In genomic region chr13:28617503-28617902, GRCm38 (mm10) we compare ENCODE assay signal across 19 mouse cellular contexts.
DNase-seq lines count a peak whose midpoint lies in the region; ATAC-seq lines count a peak whose summit lies in the region.
"Had no signal": no experiment of that assay in that cellular context is flagged by ENCODE, and none has a peak within 500 bp of the region (broad histone marks: within the 10 kb centered on the region; RNA-seq: fewer than 3 reads in every experiment).

No protein-coding gene starts in this region.

- intact Hi-C loops in heart, postnatal 10 days (cut with DNase I) = no loop called here

- peak; percentile 26; the same call in 1 of the 2 replicates for ATAC-seq in liver, embryonic 13.5 days (ENCODE audit: low read depth)
- ATAC-seq in liver, embryonic 12.5 days = no peak
- ATAC-seq in monocyte, adult 5-6 weeks (replicated peaks; ENCODE audit: insufficient number of reproducible peaks, low FRiP score, low TSS enrichment, poor library complexity, severe bottlenecking) = peak; percentile 78
- ATAC-seq: forebrain, embryonic 14.5 days had no signal

- WGBS in liver, embryonic 13.5 days (ENCODE audit: insufficient replicate concordance) = 66% methylated on average over 4 of the region's 4 CpGs
- 58% methylated on average over 4 of the region's 4 CpGs for WGBS in liver, embryonic 12.5 days (ENCODE audit: insufficient replicate concordance)

- H3K4me2 ChIP-seq in liver, embryonic 13.5 days = no peak overlapping the region
- no peak overlapping the region for H3K4me2 ChIP-seq in liver, embryonic 12.5 days
- H3K4me2 ChIP-seq: heart, embryonic 11.5 days had no signal

- H3K27ac ChIP-seq in liver, embryonic 13.5 days = no peak overlapping the region
- no peak overlapping the region for H3K27ac ChIP-seq in liver, embryonic 12.5 days
- H3K27ac ChIP-seq in brown adipose tissue, adult 24 weeks (replicated peaks; ENCODE audit: low read depth, low read length) = peak overlapping the region; percentile 51
- H3K27ac ChIP-seq: limb, embryonic 10.5 days; stomach, postnatal 0 days had no signal

- DNase-seq in heart, adult 11 months = peak; percentile 94
- DNase-seq in heart, postnatal 10 days = no peak
- DNase-seq in liver, embryonic 13.5 days = no peak
- DNase-seq in gastrocnemius, postnatal 4 days (ENCODE audit: low spot score in 2 of 2) = no peak
- DNase-seq in thymus, postnatal 36 days = no peak
- DNase-seq: cerebellum, adult 8-10 months; embryo, embryonic 11 days; gastrocnemius, adult 2 months; heart, postnatal 36 days; lung, adult 18-20 months; retina, postnatal 1 day; spleen, adult 18-20 months had no signal

- H3K36me3 ChIP-seq in liver, embryonic 13.5 days = no peaks in the 10 kb centered on the region
- H3K36me3 ChIP-seq in liver, embryonic 12.5 days = no peaks in the 10 kb centered on the region

- H3K27me3 ChIP-seq in liver, embryonic 13.5 days = no peaks in the 10 kb centered on the region
- H3K27me3 ChIP-seq in liver, embryonic 12.5 days (replicated peaks) = no peaks in the 10 kb centered on the region

- no peaks in the 10 kb centered on the region for H3K9me3 ChIP-seq in liver, embryonic 13.5 days (replicated peaks)
- no peaks in the 10 kb centered on the region for H3K9me3 ChIP-seq in liver, embryonic 12.5 days (replicated peaks)
- H3K9me3 ChIP-seq: limb, embryonic 10.5 days had no signal

- H3K9ac ChIP-seq in liver, embryonic 13.5 days = no peak overlapping the region
- no peak overlapping the region for H3K9ac ChIP-seq in liver, embryonic 12.5 days

- no peak overlapping the region for H3K4me3 ChIP-seq in liver, embryonic 13.5 days (replicated peaks)
- no peak overlapping the region for H3K4me3 ChIP-seq in liver, embryonic 12.5 days
- H3K4me3 ChIP-seq in brown adipose tissue, adult 24 weeks (ENCODE audit: insufficient read depth, low read depth, low read length) = no peak overlapping the region
- H3K4me3 ChIP-seq: gastrocnemius, adult 2 months; limb, embryonic 10.5 days had no signal

- no peaks in the 10 kb centered on the region for H3K4me1 ChIP-seq in liver, embryonic 13.5 days (replicated peaks)
- H3K4me1 ChIP-seq in liver, embryonic 12.5 days = no peaks in the 10 kb centered on the region
- H3K4me1 ChIP-seq in brown adipose tissue, adult 24 weeks (ENCODE audit: control insufficient read depth, insufficient read depth, insufficient read length, low read length) = peaks cover 4% of the 10 kb centered on the region
